Mouse (Mus musculus) intestine, embryonic 16.5 days (tissue): Measurements from ENCODE around the gene Scn5a. TPM values are rescaled to one million over a fixed set of nuclear protein-coding genes. Genes with fewer than 3 reads are reported as not detected.

ENCODE experiments used
- ATAC-seq: fragments of 200-750 bp; cut with Nextera tagmentation; 2 replicates; pipeline ENCODE4 v1.8.0; 2017; ENCODE audit warnings: moderate TSS enrichment, moderate library complexity
- H3K27ac ChIP-seq: fragments of 300-500 bp; sonication (generic); 2 replicates; pipeline ENCODE4 v1.5.1; 2014; ENCODE audit warnings: mild to moderate bottlenecking, low read length
- H3K27me3 ChIP-seq: fragments of 300-500 bp; sonication (generic); replicated peaks from 2 replicates; pipeline ENCODE4 v1.6.1; 2014; ENCODE audit warnings: low read length, control low read depth, mixed read lengths; ENCODE audit not compliant: control insufficient read depth, insufficient read depth
- H3K36me3 ChIP-seq: fragments of 300-500 bp; sonication (generic); 2 replicates; pipeline ENCODE4 v1.6.1; 2014; ENCODE audit warnings: low read length, control low read depth; ENCODE audit not compliant: control insufficient read depth, insufficient read depth
- H3K4me1 ChIP-seq: fragments of 300-500 bp; sonication (generic); 2 replicates; pipeline ENCODE4 v1.6.1; 2014; ENCODE audit warnings: low read length, control low read depth, mixed read lengths; ENCODE audit not compliant: control insufficient read depth, insufficient read depth
- H3K4me2 ChIP-seq: fragments of 300-500 bp; sonication (generic); 2 replicates; pipeline ENCODE4 v1.6.1; 2014; ENCODE audit warnings: low read depth, low read length, control low read depth
- H3K4me3 ChIP-seq: fragments of 300-500 bp; sonication (generic); 2 replicates; pipeline ENCODE4 v1.5.1; 2014; ENCODE audit warnings: mild to moderate bottlenecking, low read length
- H3K9ac ChIP-seq: fragments of 300-500 bp; sonication (generic); 2 replicates; pipeline ENCODE4 v1.6.1; 2014; ENCODE audit warnings: low read depth, low read length
- H3K9me3 ChIP-seq: fragments of 300-500 bp; sonication (generic); 2 replicates; pipeline ENCODE4 v1.6.1; 2016; ENCODE audit warnings: low read length, control low read depth; ENCODE audit not compliant: control insufficient read depth
- WGBS: fragments of 180-500 bp; shearing (Covaris S2); extraction: QIAGEN DNeasy Blood & Tissue Kit; methylation state at CpG from one replicate; pipeline ENCODE4 v1.1.7; 2014; 5-methylcytosine and 5-hydroxymethylcytosine counted together
- polyA plus RNA-seq: library from polyadenylated mRNA; unstranded; fragments of >200 nt; fragmentation: Nextera tagmentation; extraction: Ambion mirVana; gene quantifications from 2 replicates; pipeline ENCODE4 v1.2.1, GENCODE M21; 2015

Scn5a gene
- polyA plus RNA-seq, 1 experiment from 2014 or later: 0.26 TPM

DNA sequence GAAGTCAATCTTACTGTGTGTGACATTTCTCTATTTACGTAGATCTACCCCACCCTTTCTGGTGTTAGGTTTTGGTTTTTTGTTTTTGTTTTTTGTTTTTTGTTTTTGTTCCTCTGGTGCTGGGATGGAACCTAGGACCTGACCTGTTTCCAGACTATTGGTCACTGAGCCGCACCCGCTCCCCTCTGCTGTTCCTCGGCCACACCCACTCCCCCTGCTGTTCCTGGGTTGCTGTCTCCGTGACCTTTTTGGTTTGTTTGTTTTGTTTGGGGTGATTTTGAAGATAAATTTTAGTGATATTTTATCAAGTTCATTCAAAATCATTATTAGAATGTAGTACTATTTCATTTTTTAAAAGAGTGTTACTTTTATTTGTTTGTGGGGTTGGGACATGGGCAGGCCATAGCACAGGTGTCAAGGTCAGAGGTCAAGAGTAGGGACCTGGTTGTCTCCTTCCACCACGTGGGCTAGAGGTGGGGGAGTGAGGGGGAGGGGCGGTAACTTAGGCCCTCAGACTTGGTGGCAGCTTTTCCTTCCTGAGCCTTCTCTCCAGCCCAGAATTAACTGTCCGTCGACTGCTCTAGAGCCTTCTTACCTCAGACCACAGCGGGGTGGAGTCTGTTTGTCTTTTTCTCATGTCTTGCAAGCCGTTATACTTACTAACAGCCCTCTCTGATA lies 73.7 kb downstream of the Scn5a start:
- Histone ChIP-seq H3K4me2 (no peak overlapping the region), H3K27ac (no peak overlapping the region), H3K9me3 (0 out of 2 replicates have a peak, but pooled peaks cover 3% of the 10 kb centered on the region), H3K9ac (no peak overlapping the region), H3K36me3 (no peaks in the 10 kb centered on the region), H3K27me3 (no peaks in the 10 kb centered on the region), H3K4me1 (no peaks in the 10 kb centered on the region), H3K4me3 (no peak overlapping the region)
- 56% methylated on average over 11 of the region's 11 CpGs for WGBS
- no peak for ATAC-seq

DNA sequence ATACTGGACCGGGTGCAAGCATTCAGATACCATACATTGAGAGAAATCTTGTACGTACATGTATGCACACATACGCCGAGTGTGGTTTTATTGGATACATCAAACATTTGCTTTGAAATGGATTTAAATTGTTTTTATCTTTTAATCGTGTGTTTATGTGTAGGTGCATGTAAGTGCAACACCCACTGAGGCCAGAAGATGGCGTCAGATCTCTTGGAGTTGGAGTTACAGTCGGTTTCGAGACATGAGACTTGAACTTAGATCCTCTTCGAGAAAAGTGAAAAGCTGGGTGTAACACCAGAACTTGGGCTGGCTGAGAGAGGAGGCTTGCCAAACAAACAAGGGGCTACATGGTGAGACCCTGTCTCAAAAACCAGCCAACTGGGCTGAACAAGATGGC lies 75.2 kb downstream of the Scn5a start:
- H3K36me3 ChIP-seq: no peaks in the 10 kb centered on the region
- H3K4me3 ChIP-seq: no peak overlapping the region
- H3K27me3 ChIP-seq: no peaks in the 10 kb centered on the region
- H3K4me2 ChIP-seq: no peak overlapping the region
- ATAC-seq: no peak
- no peak overlapping the region for H3K9ac ChIP-seq
- no peaks in the 10 kb centered on the region for H3K4me1 ChIP-seq
- H3K9me3 ChIP-seq: 0 out of 2 replicates have a peak, but pooled peaks cover 3% of the 10 kb centered on the region
- WGBS: 92% methylated on average over 9 of the region's 9 CpGs
- no peak overlapping the region for H3K27ac ChIP-seq

DNA sequence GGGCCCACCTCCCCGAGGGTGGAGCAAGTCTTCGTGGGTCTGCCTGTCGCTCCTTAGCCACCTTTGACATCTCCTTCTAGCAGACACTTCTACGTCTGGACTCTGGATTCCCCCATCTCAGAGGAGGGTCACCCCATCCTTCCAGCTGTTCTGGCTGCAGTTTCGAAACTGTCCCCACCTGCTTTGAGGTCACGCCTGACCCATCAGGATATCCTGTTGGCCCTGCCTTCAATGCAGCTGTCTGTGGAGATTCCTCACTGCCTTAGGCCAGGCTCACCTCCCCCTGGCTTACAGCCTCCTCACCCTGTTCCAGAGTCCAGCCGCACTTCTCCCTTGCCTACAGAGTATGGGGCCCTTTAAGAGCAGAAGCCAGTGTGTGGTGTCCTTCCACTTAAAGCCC lies 79.9 kb downstream of the Scn5a start:
- H3K36me3 ChIP-seq: no peaks in the 10 kb centered on the region
- no peak for ATAC-seq
- WGBS: 68% methylated on average over 7 of the region's 7 CpGs
- H3K4me1 ChIP-seq: no peaks in the 10 kb centered on the region
- H3K4me2 ChIP-seq: no peak overlapping the region
- no peaks in the 10 kb centered on the region for H3K27me3 ChIP-seq
- no peak overlapping the region for H3K9ac ChIP-seq
- no peak overlapping the region for H3K4me3 ChIP-seq
- H3K9me3 ChIP-seq: no peaks in the 10 kb centered on the region
- H3K27ac ChIP-seq: no peak overlapping the region

DNA sequence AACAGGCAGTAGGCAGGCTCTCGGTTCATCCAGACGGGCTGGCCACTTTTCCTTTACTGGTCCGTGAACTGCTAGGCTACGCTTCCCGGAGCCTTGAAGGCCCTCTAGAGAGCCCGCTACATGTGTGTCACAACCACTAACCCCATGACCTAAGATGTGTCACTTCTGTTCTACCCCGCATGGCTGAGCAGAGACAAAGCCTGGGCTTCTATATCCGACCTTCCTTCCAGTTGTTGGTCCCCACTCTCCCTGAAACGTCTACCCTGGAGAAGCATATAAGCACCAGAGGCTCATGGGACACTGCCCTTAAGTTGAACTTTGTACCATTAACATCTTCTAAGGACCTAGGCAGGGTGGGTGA lies 80.6 kb downstream of the Scn5a start:
- Histone ChIP-seq H3K9ac (no peak overlapping the region), H3K9me3 (no peaks in the 10 kb centered on the region), H3K4me1 (no peaks in the 10 kb centered on the region), H3K4me2 (no peak overlapping the region), H3K4me3 (no peak overlapping the region), H3K36me3 (no peaks in the 10 kb centered on the region), H3K27me3 (no peaks in the 10 kb centered on the region), H3K27ac (no peak overlapping the region)
- no peak for ATAC-seq
- WGBS: 88% methylated on average over 9 of the region's 9 CpGs

DNA sequence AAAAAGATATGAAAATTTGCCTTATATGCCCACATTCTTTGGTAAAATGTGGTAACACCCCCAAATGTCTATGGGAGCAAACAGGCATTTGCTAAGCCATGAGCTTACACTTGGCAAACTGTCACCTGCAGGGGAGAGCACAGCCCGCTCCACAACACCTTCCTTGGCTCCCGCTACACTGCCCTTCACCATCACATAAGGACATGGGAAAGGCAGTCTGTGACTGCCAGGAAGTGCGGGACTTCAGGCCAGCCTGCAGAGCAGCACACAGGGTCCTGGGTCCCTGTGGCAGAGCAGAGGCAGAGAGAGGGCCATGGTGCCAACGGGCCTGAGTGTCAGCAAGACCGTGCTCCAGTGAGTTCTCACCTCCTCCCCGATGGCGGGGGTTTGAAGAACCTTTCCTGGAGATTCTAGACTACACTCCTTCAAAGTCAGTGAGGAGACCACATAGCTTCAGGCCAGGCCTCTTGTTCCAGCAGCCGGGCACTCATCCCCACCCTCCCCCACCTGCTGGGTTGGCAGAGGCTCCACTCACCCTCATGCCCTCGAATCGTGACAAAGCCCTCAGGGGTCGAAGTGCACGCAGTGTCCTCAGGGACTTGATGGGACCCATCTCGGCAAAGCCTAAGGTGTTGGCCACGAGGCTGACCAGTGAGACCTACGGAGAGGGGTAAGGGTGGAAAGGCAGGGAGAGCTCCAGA lies 81.1 kb downstream of the Scn5a start:
- Histone ChIP-seq H3K9me3 (no peaks in the 10 kb centered on the region), H3K36me3 (no peaks in the 10 kb centered on the region), H3K4me3 (no peak overlapping the region), H3K27me3 (no peaks in the 10 kb centered on the region), H3K4me1 (no peaks in the 10 kb centered on the region), H3K9ac (no peak overlapping the region), H3K4me2 (no peak overlapping the region), H3K27ac (no peak overlapping the region)
- ATAC-seq: no peak
- WGBS: 82% methylated on average over 15 of the region's 15 CpGs

DNA sequence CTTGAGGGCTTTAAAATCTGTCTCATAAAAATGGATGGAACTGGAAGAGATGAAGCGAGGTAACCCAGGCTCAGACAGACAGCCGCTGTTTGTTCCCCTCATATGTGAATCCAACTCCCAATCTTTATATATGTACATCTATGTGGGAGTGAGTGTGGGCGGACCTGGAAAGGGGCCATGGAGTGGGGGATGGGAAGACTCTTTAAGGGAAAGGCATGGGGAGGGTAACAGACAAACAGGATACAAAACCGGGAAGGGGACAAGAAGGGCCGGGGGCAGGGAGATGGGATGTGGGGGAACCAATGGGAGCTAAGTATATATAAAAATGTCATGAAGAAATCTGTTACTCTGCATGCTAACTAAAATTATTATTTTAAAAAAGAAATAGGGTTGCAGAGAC lies 81.9 kb downstream of the Scn5a start:
- WGBS: 41% methylated on average over 5 of the region's 5 CpGs
- no peak for ATAC-seq
- no peaks in the 10 kb centered on the region for H3K4me1 ChIP-seq
- no peaks in the 10 kb centered on the region for H3K27me3 ChIP-seq
- no peak overlapping the region for H3K4me2 ChIP-seq
- H3K27ac ChIP-seq: no peak overlapping the region
- no peak overlapping the region for H3K4me3 ChIP-seq
- no peak overlapping the region for H3K9ac ChIP-seq
- H3K9me3 ChIP-seq: no peaks in the 10 kb centered on the region
- no peaks in the 10 kb centered on the region for H3K36me3 ChIP-seq

DNA sequence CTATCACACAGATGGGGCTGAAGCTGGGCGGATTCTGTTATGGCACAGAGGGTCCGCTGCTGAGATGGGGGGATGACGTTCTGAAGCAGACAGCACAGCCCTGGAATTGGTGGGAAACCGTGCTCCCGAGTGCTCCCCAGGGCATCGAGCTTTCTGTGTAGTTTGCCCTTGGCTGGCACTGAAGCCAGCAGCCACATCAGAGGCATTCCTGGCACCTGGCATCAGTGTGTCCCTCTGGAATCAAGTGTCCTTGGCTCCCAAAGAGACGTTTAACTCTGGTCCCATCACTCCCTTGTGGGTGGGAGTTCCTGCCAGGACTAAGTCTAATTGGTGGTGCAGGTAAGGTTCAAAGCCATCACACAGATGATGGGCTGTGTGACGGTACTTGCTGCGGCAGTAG lies 82.5 kb downstream of the Scn5a start:
- WGBS: 82% methylated on average over 9 of the region's 9 CpGs
- H3K9me3 ChIP-seq: no peaks in the 10 kb centered on the region
- H3K4me1 ChIP-seq: no peaks in the 10 kb centered on the region
- H3K27me3 ChIP-seq: no peaks in the 10 kb centered on the region
- no peak overlapping the region for H3K4me2 ChIP-seq
- H3K9ac ChIP-seq: no peak overlapping the region
- ATAC-seq: no peak
- H3K36me3 ChIP-seq: no peaks in the 10 kb centered on the region
- no peak overlapping the region for H3K4me3 ChIP-seq
- no peak overlapping the region for H3K27ac ChIP-seq

DNA sequence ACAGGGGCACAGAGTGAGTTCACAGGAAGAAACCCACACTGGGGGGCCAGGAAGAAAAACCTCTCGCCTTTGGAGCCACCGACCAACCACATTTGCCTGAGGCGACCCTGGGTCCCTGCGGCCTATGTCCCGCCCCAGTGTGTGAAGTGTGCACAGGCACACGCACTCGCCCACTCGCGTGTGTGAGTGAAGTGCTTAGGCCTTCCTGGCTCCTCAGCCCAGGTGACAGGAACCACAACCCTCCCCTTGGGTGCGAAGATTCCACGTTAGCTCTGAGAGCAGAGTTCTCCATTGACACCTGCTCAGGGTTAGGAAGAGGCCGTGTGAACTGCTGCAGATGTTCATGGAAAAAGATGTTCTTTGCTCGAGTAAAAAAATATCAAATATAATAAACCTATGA lies 93.9 kb downstream of the Scn5a start:
- H3K27me3 ChIP-seq: no peaks in the 10 kb centered on the region
- no peak overlapping the region for H3K27ac ChIP-seq
- H3K9ac ChIP-seq: no peak overlapping the region
- H3K4me2 ChIP-seq: no peak overlapping the region
- WGBS: 81% methylated on average over 13 of the region's 13 CpGs
- H3K9me3 ChIP-seq: no peaks in the 10 kb centered on the region
- H3K4me3 ChIP-seq: no peak overlapping the region
- H3K36me3 ChIP-seq: no peaks in the 10 kb centered on the region
- H3K4me1 ChIP-seq: no peaks in the 10 kb centered on the region
- ATAC-seq: no peak

DNA sequence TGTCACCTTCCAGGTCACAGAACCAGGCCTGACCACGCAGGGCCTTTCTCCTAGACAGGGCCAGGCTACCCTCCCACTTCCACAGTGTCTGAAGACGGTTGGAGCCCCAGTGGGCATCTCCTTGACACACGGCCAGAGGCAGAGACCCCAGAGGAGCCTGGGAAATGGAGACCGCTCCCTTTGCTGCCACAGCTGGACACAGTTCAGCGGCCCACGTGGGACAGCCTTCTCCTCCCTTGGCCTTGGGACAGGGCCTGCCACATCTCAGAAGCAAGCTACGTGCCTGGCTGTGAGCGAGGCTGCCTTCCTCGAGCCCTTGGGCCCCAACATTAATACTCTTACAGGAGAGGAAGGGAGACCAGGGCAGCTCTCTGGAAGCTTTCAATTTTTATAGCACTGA lies 94.4 kb downstream of the Scn5a start:
- no peak for ATAC-seq
- 57% methylated on average over 9 of the region's 9 CpGs for WGBS
- no peaks in the 10 kb centered on the region for H3K36me3 ChIP-seq
- H3K27ac ChIP-seq: no peak overlapping the region
- no peaks in the 10 kb centered on the region for H3K9me3 ChIP-seq
- H3K4me1 ChIP-seq: no peaks in the 10 kb centered on the region
- no peak overlapping the region for H3K9ac ChIP-seq
- H3K27me3 ChIP-seq: no peaks in the 10 kb centered on the region
- H3K4me2 ChIP-seq: no peak overlapping the region
- H3K4me3 ChIP-seq: no peak overlapping the region
